Mouse (Mus musculus): ENCODE results near the gene Prdm4. TPM values are rescaled to one million over a fixed set of nuclear protein-coding genes. Genes with fewer than 3 reads are reported as not detected.

Gene Prdm4
- 15.3 and 21.5 TPM in 2 replicates for polyA plus RNA-seq (2016; fragmentation: Nextera tagmentation; extraction: Ambion mirVana)

DNA sequence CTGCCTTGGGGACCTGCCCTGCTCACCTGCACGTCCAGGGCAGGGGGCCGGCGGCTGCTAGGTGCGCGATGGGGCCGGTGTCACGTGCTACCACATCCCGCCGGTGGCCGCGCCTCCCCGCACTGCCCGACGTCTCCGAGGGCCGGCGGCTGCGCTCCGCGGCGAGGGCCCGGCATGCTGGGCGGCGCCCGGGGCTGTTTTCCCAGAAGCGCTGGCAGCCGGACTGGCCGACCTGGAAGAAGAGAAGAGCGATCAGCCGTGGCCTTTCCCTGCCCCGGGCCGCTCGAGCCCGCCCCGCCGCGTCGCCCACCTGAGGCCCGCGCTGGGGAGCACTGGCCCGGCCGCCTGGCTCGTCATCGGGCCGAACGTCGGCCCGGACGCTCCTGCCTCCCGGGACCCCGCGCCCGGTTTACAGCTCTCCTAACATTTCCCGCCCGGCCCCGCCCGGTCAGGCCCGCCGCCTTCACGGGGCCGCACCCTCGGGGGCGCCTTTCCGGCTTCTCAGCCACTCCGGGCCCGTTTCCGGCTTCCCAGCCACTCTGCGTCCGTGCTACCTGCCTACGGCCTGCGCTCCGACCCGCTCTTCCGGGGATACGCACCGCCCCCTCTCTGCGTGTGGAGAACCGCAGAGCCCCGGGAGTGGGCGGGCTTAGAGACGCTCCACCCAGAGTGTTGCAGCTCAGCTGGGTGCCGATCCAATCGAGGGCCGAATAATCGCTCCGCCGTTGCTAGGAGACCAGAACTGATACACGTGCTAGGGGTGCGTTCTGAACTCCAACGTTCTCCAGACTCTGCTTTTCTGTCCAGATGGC is at the start of gene Prdm4:
Gene Prdm4, minus strand, starts transcription at position 645 of the 812 bp plus-strand sequence.
- peak; percentile 99 for DNase-seq (ENCODE audit: low spot score)
- Histone ChIP-seq H3K36me3 (peaks cover 26% of the 10 kb centered on the region), H3K4me3 (peak within 1 kb of the TSS; percentile 93), H3K27ac (peak within 1 kb of the TSS; percentile 93), H3K27me3 (ENCODE audit: insufficient read depth, poor library complexity, severe bottlenecking) (no peaks in the 10 kb centered on the region), H3K4me1 (peaks cover 9% of the 10 kb centered on the region; the same call in 1 of the 2 replicates), H3K9me3 (no peaks in the 10 kb centered on the region)
- WGBS, result under 1% methylated on average over 84 of the region's 90 CpGs

GRCm38 (mm10) chr10:85966476-85966875 is 49.5 kb upstream of the Prdm4 start:
- H3K27ac ChIP-seq, result no peak overlapping the region
- H3K27me3 ChIP-seq (ENCODE audit: insufficient read depth, poor library complexity, severe bottlenecking), result 0 out of 2 replicates have a peak, but pooled peaks cover 8% of the 10 kb centered on the region
- no peaks in the 10 kb centered on the region for H3K4me1 ChIP-seq
- no peak overlapping the region for H3K4me3 ChIP-seq
- peak; percentile 69 for DNase-seq (ENCODE audit: low spot score)
- WGBS, result 43% methylated on average over 2 of the region's 2 CpGs
- no peaks in the 10 kb centered on the region for H3K9me3 ChIP-seq
- no peaks in the 10 kb centered on the region for H3K36me3 ChIP-seq

DNA sequence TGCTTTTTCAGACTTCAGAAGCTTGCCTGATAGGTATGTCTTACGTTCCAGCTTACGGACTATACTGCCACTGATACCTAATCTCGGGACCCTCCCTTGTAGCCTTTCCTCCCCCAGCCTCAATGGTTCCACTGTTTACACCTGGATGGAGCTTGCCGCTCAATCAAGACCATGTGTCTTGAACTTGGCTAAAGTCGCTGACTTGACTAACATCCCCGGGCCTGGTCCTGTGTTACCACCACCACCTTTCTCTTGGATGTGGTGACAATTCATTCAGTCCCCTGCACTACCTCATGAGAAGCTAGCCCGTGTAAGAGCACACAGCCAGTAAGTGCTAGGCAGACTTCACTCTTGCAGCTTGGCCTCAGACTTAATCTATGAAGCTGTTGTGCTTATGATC is 47.4 kb upstream of the Prdm4 start:
- Histone ChIP-seq H3K9me3 (no peaks in the 10 kb centered on the region), H3K36me3 (no peaks in the 10 kb centered on the region), H3K4me3 (no peak overlapping the region), H3K27me3 (ENCODE audit: insufficient read depth, poor library complexity, severe bottlenecking) (0 out of 2 replicates have a peak, but pooled peaks cover 8% of the 10 kb centered on the region), H3K27ac (no peak overlapping the region), H3K4me1 (no peaks in the 10 kb centered on the region)
- peak; percentile 63 for DNase-seq (ENCODE audit: low spot score)
- 82% methylated on average over 7 of the region's 7 CpGs for WGBS

DNA sequence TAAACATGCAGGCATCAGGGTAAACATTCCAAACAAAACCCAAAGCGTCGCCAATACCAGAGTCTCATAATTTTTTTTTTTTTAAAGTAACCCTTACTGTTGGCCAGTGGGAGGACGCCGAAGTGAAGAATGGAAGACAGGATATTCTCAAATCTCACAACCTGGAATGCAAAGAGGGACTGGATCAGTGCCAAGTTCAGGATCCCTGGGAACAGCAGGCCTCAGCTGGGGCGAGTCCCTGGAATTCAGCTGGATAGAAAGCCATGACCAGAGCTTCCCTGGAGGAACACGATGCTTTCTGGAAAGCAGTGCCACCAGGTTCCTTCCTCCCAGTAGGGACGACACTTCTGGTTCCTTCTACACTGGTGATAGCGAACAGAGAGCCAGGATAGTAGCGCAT is 46.0 kb upstream of the Prdm4 start:
- H3K27ac ChIP-seq, result no peak overlapping the region
- H3K4me1 ChIP-seq, result no peaks in the 10 kb centered on the region
- 64% methylated on average over 9 of the region's 9 CpGs for WGBS
- H3K36me3 ChIP-seq, result no peaks in the 10 kb centered on the region
- peak; percentile 50 for DNase-seq (ENCODE audit: low spot score)
- no peak overlapping the region for H3K4me3 ChIP-seq
- H3K9me3 ChIP-seq, result no peaks in the 10 kb centered on the region
- H3K27me3 ChIP-seq (ENCODE audit: insufficient read depth, poor library complexity, severe bottlenecking), result 0 out of 2 replicates have a peak, but pooled peaks cover 8% of the 10 kb centered on the region

DNA sequence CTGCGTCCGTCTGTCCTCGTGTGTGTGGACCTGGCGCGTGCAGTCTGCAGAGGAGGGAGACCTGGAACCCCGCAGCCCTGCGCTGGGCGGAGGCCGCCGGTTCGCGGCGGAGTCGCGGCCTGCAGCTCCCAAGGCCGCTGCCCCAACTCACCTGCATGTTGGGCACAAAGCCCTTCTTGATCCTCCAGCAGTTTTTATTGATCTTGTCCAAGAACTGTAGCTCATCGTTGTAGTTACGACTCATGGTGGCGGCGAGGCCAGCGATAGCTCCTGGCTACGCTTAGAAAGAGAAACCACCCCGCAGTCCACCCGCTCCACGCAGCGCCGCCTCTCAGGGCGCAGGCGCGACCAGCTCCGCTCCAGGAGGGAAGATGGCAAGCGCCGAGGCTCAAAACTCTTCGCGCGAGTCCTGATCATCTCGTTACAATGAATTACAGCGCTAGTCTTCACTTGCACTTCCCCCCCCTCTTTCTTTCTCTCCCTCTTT is 40.6 kb upstream of the Prdm4 start, which contains the start of gene Rtcb:
Gene Rtcb, minus strand, starts transcription at position 360 of the 487 bp plus-strand sequence.
- H3K9me3 ChIP-seq, result no peaks in the 10 kb centered on the region
- peak within 1 kb of the TSS; percentile 98 for H3K4me3 ChIP-seq
- H3K4me1 ChIP-seq, result no peaks in the 10 kb centered on the region
- no peaks in the 10 kb centered on the region for H3K27me3 ChIP-seq (ENCODE audit: insufficient read depth, poor library complexity, severe bottlenecking)
- peak; percentile 96 for DNase-seq (ENCODE audit: low spot score)
- H3K36me3 ChIP-seq, result peaks cover 26% of the 10 kb centered on the region
- H3K27ac ChIP-seq, result peak within 1 kb of the TSS; percentile 90
- WGBS, result 0% methylated on average over 38 of the region's 38 CpGs

DNA sequence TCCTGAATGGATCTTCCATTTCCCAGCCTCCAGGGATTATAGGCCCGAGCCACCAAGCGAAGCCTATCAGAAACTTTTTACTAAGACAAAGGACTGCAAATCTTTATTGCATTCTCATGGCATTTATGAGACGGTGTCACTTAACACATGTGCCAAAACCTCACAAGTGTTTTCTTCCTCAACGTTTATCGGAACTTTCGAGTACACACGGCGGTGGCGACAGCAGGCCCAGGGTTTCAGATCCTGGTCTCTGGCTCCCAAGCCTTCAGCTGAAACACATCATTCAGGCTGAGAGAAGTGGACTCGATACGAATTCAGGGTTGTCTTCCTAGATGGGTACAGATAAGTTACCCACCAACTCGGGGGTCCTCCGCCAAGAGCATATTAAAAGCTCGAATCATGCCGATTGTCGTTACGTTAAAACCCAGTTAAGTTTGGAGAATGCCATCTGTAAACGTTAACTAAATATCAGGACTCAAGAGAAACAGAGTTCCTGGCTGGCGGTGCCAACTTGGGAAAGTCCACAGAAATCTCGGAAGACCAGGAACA is 40.0 kb upstream of the Prdm4 start:
- peaks cover 32% of the 10 kb centered on the region for H3K36me3 ChIP-seq
- H3K9me3 ChIP-seq, result no peaks in the 10 kb centered on the region
- peak overlapping the region; percentile 90 for H3K27ac ChIP-seq
- peak overlapping the region; percentile 98 for H3K4me3 ChIP-seq
- no peak for DNase-seq (ENCODE audit: low spot score)
- 4% methylated on average over 20 of the region's 20 CpGs for WGBS
- H3K27me3 ChIP-seq (ENCODE audit: insufficient read depth, poor library complexity, severe bottlenecking), result no peaks in the 10 kb centered on the region
- H3K4me1 ChIP-seq, result no peaks in the 10 kb centered on the region

DNA sequence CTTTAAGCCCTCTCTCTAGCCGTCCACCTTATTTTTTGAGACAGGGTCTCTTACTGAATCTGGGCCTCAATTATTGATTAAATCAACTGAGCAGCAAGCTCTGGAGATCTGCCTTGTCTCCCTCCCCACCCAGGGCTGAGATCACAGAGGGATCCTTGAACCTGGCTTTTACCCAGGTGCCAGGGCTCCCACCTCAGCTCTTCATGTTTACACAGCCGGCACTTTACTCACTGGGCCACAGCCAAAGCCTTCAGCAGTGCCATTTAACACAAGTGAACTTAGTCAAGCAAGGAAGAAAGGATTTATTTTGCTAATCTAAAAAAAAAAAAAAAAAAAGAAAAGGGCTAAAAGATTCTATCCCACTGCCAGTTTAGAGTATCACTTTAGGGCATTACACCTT is 37.5 kb upstream of the Prdm4 start:
- H3K4me1 ChIP-seq, result no peaks in the 10 kb centered on the region
- no peak overlapping the region for H3K4me3 ChIP-seq
- no peaks in the 10 kb centered on the region for H3K27me3 ChIP-seq (ENCODE audit: insufficient read depth, poor library complexity, severe bottlenecking)
- no peaks in the 10 kb centered on the region for H3K9me3 ChIP-seq
- peaks cover 56% of the 10 kb centered on the region for H3K36me3 ChIP-seq
- 81% methylated on average over 2 of the region's 2 CpGs for WGBS
- H3K27ac ChIP-seq, result no peak overlapping the region
- DNase-seq (ENCODE audit: low spot score), result no peak

GRCm38 (mm10) chr10:85953401-85953800 is 36.5 kb upstream of the Prdm4 start:
- no peaks in the 10 kb centered on the region for H3K27me3 ChIP-seq (ENCODE audit: insufficient read depth, poor library complexity, severe bottlenecking)
- H3K27ac ChIP-seq, result no peak overlapping the region
- no peak overlapping the region for H3K4me3 ChIP-seq
- no peaks in the 10 kb centered on the region for H3K4me1 ChIP-seq
- WGBS, result 86% methylated on average over 3 of the region's 3 CpGs
- no peaks in the 10 kb centered on the region for H3K9me3 ChIP-seq
- no peak for DNase-seq (ENCODE audit: low spot score)
- peaks cover 66% of the 10 kb centered on the region for H3K36me3 ChIP-seq

GRCm38 (mm10) chr10:85951765-85952443 is 35.0 kb upstream of the Prdm4 start:
- peaks cover 76% of the 10 kb centered on the region for H3K36me3 ChIP-seq
- 90% methylated on average over 6 of the region's 6 CpGs for WGBS
- H3K4me1 ChIP-seq, result no peaks in the 10 kb centered on the region
- H3K9me3 ChIP-seq, result no peaks in the 10 kb centered on the region
- DNase-seq (ENCODE audit: low spot score), result no peak
- H3K27me3 ChIP-seq (ENCODE audit: insufficient read depth, poor library complexity, severe bottlenecking), result no peaks in the 10 kb centered on the region
- H3K4me3 ChIP-seq, result no peak overlapping the region
- H3K27ac ChIP-seq, result no peak overlapping the region

GRCm38 (mm10) chr10:85948483-85949196 is 31.7 kb upstream of the Prdm4 start:
- Histone ChIP-seq H3K36me3 (peaks cover 94% of the 10 kb centered on the region), H3K9me3 (no peaks in the 10 kb centered on the region), H3K27ac (no peak overlapping the region), H3K4me1 (no peaks in the 10 kb centered on the region), H3K4me3 (no peak overlapping the region), H3K27me3 (ENCODE audit: insufficient read depth, poor library complexity, severe bottlenecking) (no peaks in the 10 kb centered on the region)
- no peak for DNase-seq (ENCODE audit: low spot score)
- 94% methylated on average over 8 of the region's 8 CpGs for WGBS

GRCm38 (mm10) chr10:85936280-85936965 is 19.5 kb upstream of the Prdm4 start:
- peaks cover 62% of the 10 kb centered on the region for H3K36me3 ChIP-seq
- no peaks in the 10 kb centered on the region for H3K9me3 ChIP-seq
- no peaks in the 10 kb centered on the region for H3K4me1 ChIP-seq
- no peak overlapping the region for H3K27ac ChIP-seq
- H3K27me3 ChIP-seq (ENCODE audit: insufficient read depth, poor library complexity, severe bottlenecking), result no peaks in the 10 kb centered on the region
- H3K4me3 ChIP-seq, result no peak overlapping the region
- WGBS, result 92% methylated on average over 6 of the region's 6 CpGs
- DNase-seq (ENCODE audit: low spot score), result no peak

- 83% methylated on average over 11 of the region's 11 CpGs for WGBS
- Histone ChIP-seq H3K4me3 (no peak overlapping the region), H3K9me3 (no peaks in the 10 kb centered on the region), H3K27ac (no peak overlapping the region), H3K27me3 (ENCODE audit: insufficient read depth, poor library complexity, severe bottlenecking) (peaks cover 33% of the 10 kb centered on the region), H3K36me3 (no peaks in the 10 kb centered on the region), H3K4me1 (peaks cover 12% of the 10 kb centered on the region)
- no peak for DNase-seq (ENCODE audit: low spot score)
These were observed 13.0 kb upstream of the Prdm4 start for GRCm38 (mm10) chr10:85929962-85930361.

Data from heart, embryonic 10.5 days (tissue).